Mouse (Mus musculus) liver, embryonic 16.5 days (tissue): ENCODE results near the gene Cd3d. TPM values are rescaled to one million over a fixed set of nuclear protein-coding genes. Genes with fewer than 3 reads are reported as not detected.

Source experiments
- ATAC-seq: fragments of 200-750 bp; cut with Nextera tagmentation; 2 replicates; pipeline ENCODE4 v1.8.0; 2017; ENCODE audit warnings: low read depth, mild to moderate bottlenecking, moderate number of reproducible peaks, moderate library complexity
- H3K27ac ChIP-seq: fragments of 300-500 bp; sonication (generic); 2 replicates; pipeline ENCODE4 v1.5.1; 2014; ENCODE audit warnings: mild to moderate bottlenecking, low read length
- H3K27me3 ChIP-seq: fragments of 300-500 bp; sonication (generic); 2 replicates; pipeline ENCODE4 v1.6.1; 2014; ENCODE audit warnings: low read depth, low read length, mixed read lengths; ENCODE audit not compliant: control insufficient read depth, insufficient read depth
- H3K36me3 ChIP-seq: fragments of 300-500 bp; sonication (generic); 2 replicates; pipeline ENCODE4 v1.6.1; 2014; ENCODE audit warnings: mild to moderate bottlenecking; ENCODE audit not compliant: control insufficient read depth, insufficient read depth
- H3K4me1 ChIP-seq: fragments of 300-500 bp; sonication (generic); 2 replicates; pipeline ENCODE4 v1.6.1; 2014; ENCODE audit warnings: low read depth, low read length, mixed read lengths; ENCODE audit not compliant: control insufficient read depth
- H3K4me2 ChIP-seq: fragments of 300-500 bp; sonication (generic); 2 replicates; pipeline ENCODE4 v1.6.1; 2014; ENCODE audit warnings: low read depth, low read length, mixed read lengths
- H3K4me3 ChIP-seq: fragments of 300-500 bp; sonication (generic); 2 replicates; pipeline ENCODE4 v1.5.1; 2014; ENCODE audit warnings: low read depth, mild to moderate bottlenecking, low read length
- H3K9ac ChIP-seq: fragments of 300-500 bp; sonication (generic); 2 replicates; pipeline ENCODE4 v1.6.1; 2014; ENCODE audit warnings: low read depth, low read length
- H3K9me3 ChIP-seq: fragments of 300-500 bp; sonication (generic); replicated peaks from 2 replicates; pipeline ENCODE4 v1.6.1; 2016; ENCODE audit warnings: low read length; ENCODE audit not compliant: control insufficient read depth
- WGBS: fragments of 180-500 bp; shearing (Covaris S2); extraction: QIAGEN DNeasy Blood & Tissue Kit; methylation state at CpG from one replicate; pipeline ENCODE4 v1.1.7; 2014; ENCODE audit not compliant: insufficient replicate concordance; 5-methylcytosine and 5-hydroxymethylcytosine counted together
- polyA plus RNA-seq: library from polyadenylated mRNA; unstranded; fragments of >200 nt; fragmentation: Nextera tagmentation; extraction: Ambion mirVana; gene quantifications from 2 replicates; pipeline ENCODE4 v1.2.1, GENCODE M21; 2015

The Cd3d gene
- polyA plus RNA-seq: 0.13 and 0.52 TPM in 2 replicates

DNA sequence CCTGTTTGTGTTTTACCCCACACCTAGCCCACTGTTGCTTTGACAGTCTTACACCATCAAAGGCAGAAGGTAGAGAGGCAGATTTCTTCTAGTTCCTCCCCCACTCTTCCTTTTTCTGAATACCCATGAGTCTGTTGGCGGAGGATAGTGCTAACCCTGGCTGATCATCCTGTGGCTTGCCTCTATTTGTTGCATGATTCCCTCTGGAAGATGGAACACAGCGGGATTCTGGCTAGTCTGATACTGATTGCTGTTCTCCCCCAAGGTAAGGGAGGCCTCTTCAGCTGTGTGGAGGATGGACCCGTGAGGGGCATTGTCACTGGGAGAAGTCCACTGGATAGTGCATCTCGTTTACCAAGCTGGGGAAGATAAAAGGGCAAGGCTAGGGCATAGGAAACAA, at the start of gene Cd3d:
Gene Cd3d, plus strand, starts transcription at position 111 of the 400 bp plus-strand sequence.
- Histone ChIP-seq H3K27me3 (no peaks in the 10 kb centered on the region), H3K4me1 (no peaks in the 10 kb centered on the region; the same call in none of the 2 replicates), H3K4me3 (no peak within 1 kb of the TSS), H3K9ac (no peak within 1 kb of the TSS), H3K4me2 (no peak within 1 kb of the TSS), H3K27ac (no peak within 1 kb of the TSS), H3K36me3 (no peaks in the 10 kb centered on the region), H3K9me3 (no peaks in the 10 kb centered on the region)
- no peak for ATAC-seq
- 53% methylated on average over 4 of the region's 4 CpGs for WGBS

DNA sequence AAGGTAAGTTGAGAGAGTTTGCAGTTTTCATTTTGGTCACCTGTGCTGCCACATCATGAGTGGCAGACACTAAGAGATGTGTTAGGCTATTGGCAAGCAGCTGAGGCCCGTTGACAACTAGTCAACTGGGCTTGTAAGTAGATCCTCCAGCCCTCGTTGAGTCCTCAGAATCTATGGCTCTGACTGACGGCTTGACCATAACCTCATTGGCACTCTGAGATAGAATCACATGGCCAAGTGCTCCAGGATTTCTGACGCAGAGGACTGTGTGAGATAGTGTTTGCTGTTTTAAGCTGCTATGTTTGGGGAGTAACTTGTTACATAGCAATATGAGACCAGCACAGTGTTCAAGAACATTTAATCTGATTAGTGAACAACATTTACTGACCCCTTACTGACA, 39.8 kb upstream of the Cd3d start:
- no peak for ATAC-seq
- Histone ChIP-seq H3K27ac (no peak overlapping the region), H3K9ac (no peak overlapping the region), H3K4me3 (no peak overlapping the region), H3K27me3 (no peaks in the 10 kb centered on the region), H3K4me1 (no peaks in the 10 kb centered on the region), H3K4me2 (no peak overlapping the region), H3K9me3 (no peaks in the 10 kb centered on the region), H3K36me3 (peaks cover 33% of the 10 kb centered on the region)
- 73% methylated on average over 4 of the region's 4 CpGs for WGBS

DNA sequence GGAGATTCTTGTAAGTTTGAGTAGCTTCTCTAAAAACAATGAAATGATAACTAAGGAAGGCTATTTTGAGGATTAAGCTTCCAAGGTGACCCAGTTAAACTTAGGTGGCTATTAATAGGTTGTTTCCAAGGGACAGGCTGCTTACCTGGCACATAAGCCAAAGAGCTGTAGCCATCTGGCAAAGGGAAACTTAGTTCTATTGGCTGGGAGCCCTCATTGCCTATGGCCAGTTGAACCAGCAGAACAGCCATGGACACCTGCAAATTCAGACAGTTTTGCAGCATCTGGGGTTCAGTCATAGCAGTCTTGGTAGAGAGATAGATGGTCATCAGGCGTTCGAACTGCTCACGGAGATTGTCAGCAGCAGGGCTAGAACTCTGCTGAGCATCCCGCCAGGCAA, 39.2 kb upstream of the Cd3d start:
- no peak overlapping the region for H3K4me3 ChIP-seq
- ATAC-seq: no peak
- no peaks in the 10 kb centered on the region for H3K9me3 ChIP-seq
- H3K4me1 ChIP-seq: no peaks in the 10 kb centered on the region
- H3K4me2 ChIP-seq: no peak overlapping the region
- WGBS: 91% methylated on average over 4 of the region's 4 CpGs
- no peak overlapping the region for H3K9ac ChIP-seq
- H3K27ac ChIP-seq: no peak overlapping the region
- no peaks in the 10 kb centered on the region for H3K27me3 ChIP-seq
- H3K36me3 ChIP-seq: peaks cover 32% of the 10 kb centered on the region

DNA sequence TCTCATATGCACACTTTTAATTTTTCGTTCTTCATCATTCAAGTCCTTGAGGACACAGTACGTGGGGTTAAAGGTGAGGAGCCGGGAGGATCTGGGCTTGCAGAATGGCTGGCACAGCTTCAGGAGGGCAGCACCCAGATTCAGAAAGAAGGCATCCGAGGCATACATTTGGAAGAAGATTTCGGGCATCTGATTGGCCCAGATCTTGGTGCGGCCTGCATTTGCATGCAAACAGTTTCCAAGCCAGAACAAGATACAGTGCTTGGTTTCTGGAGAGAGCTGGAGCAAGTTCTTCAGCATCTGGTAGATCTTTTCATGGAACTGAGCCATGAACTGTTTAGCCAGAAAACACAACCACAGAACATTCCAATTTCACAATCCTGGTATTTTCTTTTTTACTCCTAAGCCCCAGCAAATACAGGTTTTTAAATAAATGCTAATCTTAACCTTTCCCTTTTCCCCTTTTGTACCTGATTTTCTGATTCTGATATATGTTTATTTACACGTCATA, 35.3 kb upstream of the Cd3d start:
- 80% methylated on average over 7 of the region's 7 CpGs for WGBS
- Histone ChIP-seq H3K27me3 (no peaks in the 10 kb centered on the region), H3K27ac (no peak overlapping the region), H3K9ac (no peak overlapping the region), H3K9me3 (no peaks in the 10 kb centered on the region), H3K36me3 (peaks cover 44% of the 10 kb centered on the region), H3K4me1 (no peaks in the 10 kb centered on the region), H3K4me2 (no peak overlapping the region), H3K4me3 (no peak overlapping the region)
- ATAC-seq: no peak

DNA sequence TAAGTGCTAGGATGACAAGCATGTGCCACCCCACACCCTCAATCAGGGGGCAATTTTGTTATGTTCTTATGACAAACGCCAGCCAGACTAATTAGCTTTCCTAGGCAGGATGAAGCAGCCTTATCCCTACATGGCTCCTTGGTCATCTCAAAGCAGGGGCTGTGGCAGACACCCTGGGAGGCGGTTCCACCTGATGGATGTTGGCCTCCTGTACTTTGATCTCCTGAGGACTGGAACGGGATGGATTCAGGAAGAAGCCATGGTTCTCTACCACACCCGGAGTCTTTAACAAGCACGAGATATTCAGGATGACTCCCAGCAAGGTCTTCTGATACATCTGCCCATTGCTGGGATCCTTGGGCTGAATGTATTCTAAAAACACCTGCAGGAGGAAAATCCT, 33.8 kb upstream of the Cd3d start:
- no peaks in the 10 kb centered on the region for H3K27me3 ChIP-seq
- no peak overlapping the region for H3K4me3 ChIP-seq
- H3K9ac ChIP-seq: no peak overlapping the region
- no peaks in the 10 kb centered on the region for H3K4me1 ChIP-seq
- no peak overlapping the region for H3K4me2 ChIP-seq
- peaks cover 41% of the 10 kb centered on the region for H3K36me3 ChIP-seq
- ATAC-seq: no peak
- no peaks in the 10 kb centered on the region for H3K9me3 ChIP-seq
- WGBS: 82% methylated on average over 5 of the region's 5 CpGs
- H3K27ac ChIP-seq: no peak overlapping the region

DNA sequence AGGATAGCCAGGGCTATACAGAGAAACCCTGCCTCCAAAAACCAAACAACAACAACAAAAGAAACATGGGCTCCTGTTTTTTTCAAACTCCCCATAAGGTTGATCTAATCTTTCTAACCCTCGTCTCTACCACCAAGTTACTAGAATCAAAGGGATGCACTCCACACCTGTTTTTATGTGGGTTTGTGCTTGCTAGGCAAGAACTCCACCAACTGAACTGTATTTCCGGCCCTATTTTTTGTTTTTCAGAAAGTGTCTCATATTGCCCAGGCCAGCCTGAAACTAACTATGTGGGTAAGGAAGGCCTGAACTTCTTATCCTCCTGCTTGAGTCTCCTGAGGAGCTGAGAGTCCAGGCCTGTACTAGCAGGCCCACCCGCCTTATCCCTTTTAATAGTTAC, 27.2 kb upstream of the Cd3d start:
- Histone ChIP-seq H3K4me1 (no peaks in the 10 kb centered on the region), H3K27me3 (no peaks in the 10 kb centered on the region), H3K4me3 (no peak overlapping the region), H3K4me2 (no peak overlapping the region), H3K9me3 (no peaks in the 10 kb centered on the region), H3K27ac (no peak overlapping the region), H3K9ac (no peak overlapping the region), H3K36me3 (peaks cover 29% of the 10 kb centered on the region)
- ATAC-seq: no peak
- WGBS: 73% methylated on average over 3 of the region's 3 CpGs

DNA sequence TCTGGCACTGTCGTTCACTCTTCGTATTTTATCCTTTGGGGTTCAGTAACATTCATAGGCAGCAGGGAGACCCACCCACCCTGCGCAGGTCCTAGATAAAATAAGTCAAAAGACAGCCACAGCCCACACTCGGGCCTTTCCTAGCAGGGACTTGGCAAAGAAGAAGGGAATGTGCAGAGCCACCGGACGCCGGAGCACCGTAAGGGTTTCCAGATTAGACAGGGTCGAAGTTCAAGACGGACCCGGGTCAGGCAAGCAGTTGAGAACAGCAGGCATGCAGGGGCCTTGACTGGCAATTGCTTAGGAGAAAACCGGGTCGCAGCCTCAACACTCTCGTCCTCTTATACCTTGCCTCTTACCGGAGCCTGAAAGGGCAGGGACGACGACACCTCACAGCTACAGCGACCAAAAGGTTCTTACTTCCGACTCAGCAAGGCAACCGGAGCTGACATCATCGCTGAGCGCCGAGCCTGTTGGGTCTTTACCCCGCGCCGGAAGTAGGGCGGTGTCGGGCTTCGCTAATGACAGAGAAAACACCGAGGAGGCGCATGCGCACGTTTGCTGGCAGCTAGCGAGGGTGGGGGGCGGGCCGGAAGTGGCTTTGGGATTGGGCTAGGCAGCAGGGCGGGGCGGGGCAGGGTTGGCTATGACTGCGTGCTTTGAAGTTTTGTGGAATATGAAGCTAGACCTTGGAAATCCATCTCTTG, 16.3 kb upstream of the Cd3d start, which contains the start of gene Ube4a:
Gene Ube4a, minus strand, starts transcription at position 475 of the 707 bp plus-strand sequence.
- no peaks in the 10 kb centered on the region for H3K27me3 ChIP-seq
- no peaks in the 10 kb centered on the region for H3K9me3 ChIP-seq
- peak within 1 kb of the TSS; percentile 51 for H3K9ac ChIP-seq
- H3K4me3 ChIP-seq: peak within 1 kb of the TSS; percentile 64
- H3K4me2 ChIP-seq: peak within 1 kb of the TSS; percentile 94
- peaks cover 8% of the 10 kb centered on the region; the same call in 1 of the 2 replicates for H3K36me3 ChIP-seq
- 1% methylated on average over 39 of the region's 39 CpGs for WGBS
- ATAC-seq: peak; percentile 97
- H3K27ac ChIP-seq: peak within 1 kb of the TSS; percentile 80
- peaks cover 15% of the 10 kb centered on the region for H3K4me1 ChIP-seq

DNA sequence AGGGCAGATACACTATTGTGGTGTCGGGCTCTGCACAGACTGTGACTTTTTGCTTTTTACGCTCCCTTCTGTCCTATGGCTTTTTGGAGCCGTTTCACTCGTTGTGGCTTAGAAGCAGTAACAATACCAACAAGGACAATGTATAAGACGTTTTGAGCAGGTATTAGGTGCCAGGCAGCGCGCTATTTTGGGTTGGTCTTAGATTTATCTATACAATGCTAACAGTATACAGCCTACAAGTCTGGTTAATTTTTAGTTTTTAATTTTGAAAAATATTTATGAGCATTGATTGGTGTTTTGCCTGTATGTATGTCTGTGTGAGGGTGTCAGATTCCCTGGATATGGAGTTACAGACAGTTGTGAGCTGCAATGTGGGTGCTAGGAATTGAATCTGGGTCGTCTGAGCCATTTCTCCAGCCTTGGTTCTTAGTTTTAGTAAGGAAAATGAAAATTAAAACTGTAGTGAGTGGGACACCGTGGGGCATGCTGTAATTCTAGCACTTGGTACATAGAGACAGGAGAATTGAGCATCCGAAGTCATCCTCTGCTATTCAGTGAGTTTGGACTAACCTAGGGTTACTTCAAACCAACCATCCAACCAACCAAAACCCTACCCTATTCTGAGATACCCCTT, 15.6 kb upstream of the Cd3d start:
- H3K36me3 ChIP-seq: peaks cover 8% of the 10 kb centered on the region; the same call in 1 of the 2 replicates
- peaks cover 15% of the 10 kb centered on the region for H3K4me1 ChIP-seq
- H3K27me3 ChIP-seq: peaks cover 2% of the 10 kb centered on the region; the same call in 1 of the 2 replicates
- H3K4me3 ChIP-seq: peak overlapping the region; percentile 64
- H3K9me3 ChIP-seq: no peaks in the 10 kb centered on the region
- ATAC-seq: peak; percentile 2; the same call in 1 of the 2 replicates
- peak overlapping the region; percentile 94 for H3K4me2 ChIP-seq
- 14% methylated on average over 10 of the region's 10 CpGs for WGBS
- peak overlapping the region; percentile 80 for H3K27ac ChIP-seq
- H3K9ac ChIP-seq: peak overlapping the region; percentile 50; the same call in 1 of the 2 replicates

DNA sequence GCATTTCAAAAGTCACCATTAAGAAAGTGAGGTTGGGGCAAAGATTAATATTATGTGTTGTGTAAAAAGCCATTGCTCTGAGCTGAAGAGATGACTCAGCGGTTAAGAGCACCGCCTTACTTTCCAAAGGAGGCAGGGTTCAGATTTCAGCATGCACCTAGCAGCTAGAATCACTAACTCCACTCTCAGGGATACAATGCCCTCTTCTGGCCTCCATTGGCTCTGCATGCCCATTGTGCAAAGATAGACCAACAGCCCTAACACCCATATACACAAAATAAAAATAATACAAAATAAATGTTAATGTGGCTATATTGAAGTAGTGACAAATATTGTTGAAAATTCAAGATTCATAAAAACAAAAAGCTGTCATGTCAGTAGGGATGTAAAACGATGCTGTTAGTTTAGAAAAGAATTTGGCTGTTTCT, 14.8 kb upstream of the Cd3d start:
- WGBS: 12% methylated on average over 3 of the region's 3 CpGs
- H3K27ac ChIP-seq: no peak overlapping the region
- ATAC-seq: no peak; the same call in 1 of the 2 replicates

More for the DNA sequence above, 14.8 kb upstream of the Cd3d start:
- peaks cover 15% of the 10 kb centered on the region for H3K4me1 ChIP-seq
- peaks cover 3% of the 10 kb centered on the region; the same call in 1 of the 2 replicates for H3K27me3 ChIP-seq
- no peak overlapping the region for H3K4me3 ChIP-seq
- H3K36me3 ChIP-seq: peaks cover 5% of the 10 kb centered on the region; the same call in 1 of the 2 replicates
- H3K9ac ChIP-seq: no peak overlapping the region
- H3K4me2 ChIP-seq: no peak overlapping the region
- no peaks in the 10 kb centered on the region for H3K9me3 ChIP-seq
